Mouse (Mus musculus) liver, adult 2 months (tissue): ENCODE measurements at regions not wholly inside any gene's neighbourhood (a gene's known extent, or its start where the extent isn't known, plus 50 kb on each side); places are given as distances from the start of the nearest gene placed in this dataset.

Source experiments
- DNase-seq: peaks from one replicate; pipeline ENCODE4 v3.0.0-alpha.2; 2011; ENCODE audit warnings: low read depth, low spot score; ENCODE audit errors: extremely low read depth
- H3K27ac ChIP-seq: fragments of 200-500 bp; replicated peaks from 2 replicates; pipeline ENCODE4 v1.5.1; 2012; ENCODE audit warnings: low read depth, mild to moderate bottlenecking, control low read depth, inconsistent platforms, low read length; ENCODE audit not compliant: insufficient read depth
- H3K27me3 ChIP-seq: fragments of 200-500 bp; 2 replicates; pipeline ENCODE4 v1.6.1; 2012; ENCODE audit warnings: mild to moderate bottlenecking, moderate library complexity, low read length, inconsistent platforms; ENCODE audit not compliant: control insufficient read depth, insufficient read depth
- H3K36me3 ChIP-seq: fragments of 200-500 bp; 2 replicates; pipeline ENCODE4 v1.6.1; 2012; ENCODE audit warnings: low read length, inconsistent platforms; ENCODE audit not compliant: control insufficient read depth, insufficient read depth
- H3K4me1 ChIP-seq: fragments of 200-500 bp; 2 replicates; pipeline ENCODE4 v1.6.1; 2011; ENCODE audit warnings: low read length; ENCODE audit not compliant: control insufficient read depth, insufficient read depth
- H3K4me3 ChIP-seq: fragments of 200-500 bp; 2 replicates; pipeline ENCODE4 v1.5.1; 2011; ENCODE audit warnings: low read depth, mild to moderate bottlenecking, control low read depth, low read length, moderate library complexity; ENCODE audit not compliant: insufficient read depth
- H3K79me2 ChIP-seq: fragments of 200-500 bp; 2 replicates; pipeline ENCODE4 v1.6.1; 2012; ENCODE audit warnings: inconsistent platforms, mild to moderate bottlenecking, low read length, moderate library complexity; ENCODE audit not compliant: control insufficient read depth, insufficient read depth
- H3K9ac ChIP-seq: fragments of 200-500 bp; 2 replicates; pipeline ENCODE4 v1.6.1; 2012; ENCODE audit warnings: low read depth, mild to moderate bottlenecking, control low read depth, inconsistent platforms, low read length
- CTCF ChIP-seq: fragments of 200-500 bp; IDR thresholded peaks from 2 replicates; pipeline ENCODE4 v1.5.1; 2011; ENCODE audit warnings: low read depth, low read length, control low read depth
- POLR2A ChIP-seq: fragments of 200-500 bp; IDR thresholded peaks from 2 replicates; pipeline ENCODE4 v1.6.1; 2011; ENCODE audit warnings: low read length, control low read depth; ENCODE audit not compliant: insufficient read depth; ENCODE audit errors: extremely low read depth
- WGBS: fragments of 180-500 bp; shearing (Covaris S2); methylation state at CpG from one replicate; pipeline ENCODE4 v1.1.7; 2018; 5-methylcytosine and 5-hydroxymethylcytosine counted together

GRCm38 (mm10) chr9:6645321-6645720, 375.7 kb upstream of the Ddi1 start:
- Histone ChIP-seq H3K27ac (no peak overlapping the region), H3K4me1 (no peaks in the 10 kb centered on the region), H3K27me3 (no peaks in the 10 kb centered on the region), H3K4me3 (no peak overlapping the region), H3K9ac (no peak overlapping the region), H3K36me3 (no peaks in the 10 kb centered on the region), H3K79me2 (no peaks in the 10 kb centered on the region)
- DNase-seq = no peak
- TF ChIP-seq CTCF = no peak
- no peak for TF ChIP-seq POLR2A
- 66% methylated on average over 2 of the region's 2 CpGs for WGBS

GRCm38 (mm10) chr9:6617155-6617554, 347.5 kb upstream of the Ddi1 start:
- 81% methylated on average over 2 of the region's 2 CpGs for WGBS
- no peak for DNase-seq
- Histone ChIP-seq H3K27ac (no peak overlapping the region), H3K79me2 (no peaks in the 10 kb centered on the region), H3K27me3 (no peaks in the 10 kb centered on the region), H3K36me3 (no peaks in the 10 kb centered on the region), H3K9ac (no peak overlapping the region), H3K4me3 (no peak overlapping the region), H3K4me1 (no peaks in the 10 kb centered on the region)
- TF ChIP-seq POLR2A (no peak), CTCF (no peak)

- Histone ChIP-seq H3K27me3 (no peaks in the 10 kb centered on the region), H3K36me3 (no peaks in the 10 kb centered on the region), H3K4me3 (no peak overlapping the region), H3K4me1 (no peaks in the 10 kb centered on the region), H3K79me2 (no peaks in the 10 kb centered on the region), H3K27ac (no peak overlapping the region), H3K9ac (no peak overlapping the region)
- 82% methylated on average over 1 of the region's 1 CpGs for WGBS
- DNase-seq = no peak
- TF ChIP-seq POLR2A (no peak), CTCF (no peak)
Measured at GRCm38 (mm10) chr9:6609284-6609627, 339.6 kb upstream of the Ddi1 start.

- Histone ChIP-seq H3K4me1 (no peaks in the 10 kb centered on the region), H3K9ac (no peak overlapping the region), H3K4me3 (no peak overlapping the region), H3K27ac (no peak overlapping the region), H3K27me3 (no peaks in the 10 kb centered on the region), H3K36me3 (no peaks in the 10 kb centered on the region), H3K79me2 (no peaks in the 10 kb centered on the region)
- no peak for DNase-seq
- TF ChIP-seq POLR2A (no peak), CTCF (no peak)
- 59% methylated on average over 5 of the region's 5 CpGs for WGBS
Measured at GRCm38 (mm10) chr9:6608428-6609283, 339.0 kb upstream of the Ddi1 start.
